Mouse (Mus musculus): ENCODE data around the gene Mybph.

- TF ChIP-seq EP300 (IDR thresholded peaks at IDR 0.05; ENCODE audit: low read depth) (no peak), CTCF (IDR thresholded peaks at IDR 0.05; ENCODE audit: low read depth) (no peak)
These were observed 9.2 kb upstream of the Mybph start for GRCm38 (mm10) chr1:134184089-134184488.
